8 mouse cellular contexts compared by ENCODE assay signal in the genomic region with DNA sequence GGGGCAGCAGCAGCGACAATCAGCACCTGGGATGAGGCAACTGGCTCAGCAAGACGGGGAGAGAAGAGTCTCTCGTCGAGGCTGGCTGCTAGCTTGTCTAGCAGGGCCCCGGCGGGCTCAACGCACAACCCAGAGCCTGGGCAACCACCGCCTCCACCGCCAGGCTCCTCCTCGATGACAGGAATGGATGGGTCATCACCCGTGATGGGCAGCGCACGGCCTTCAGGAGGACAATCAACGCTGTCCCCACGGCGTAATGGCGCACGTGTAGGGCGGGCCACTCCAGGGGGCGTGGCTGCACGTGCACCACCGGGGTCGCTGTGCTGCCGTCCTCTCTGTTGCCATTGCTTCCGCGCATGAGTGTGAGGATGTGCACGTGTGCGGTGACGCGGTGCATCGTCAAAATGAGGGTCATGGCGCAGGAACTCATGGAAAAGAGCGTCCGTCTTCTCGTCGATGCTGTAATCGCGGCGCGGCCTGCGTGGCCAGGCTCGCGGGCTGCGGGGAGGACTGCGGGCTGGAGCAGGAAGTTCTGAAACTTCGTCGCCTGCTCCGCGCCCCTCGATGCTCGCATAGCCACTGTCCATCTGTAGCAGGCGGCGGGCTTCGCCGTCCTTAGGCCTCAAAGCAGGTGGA. TPM values are rescaled to one million over a fixed set of nuclear protein-coding genes. Genes with fewer than 3 reads are reported as not detected.
A peak's percentile ranks its signal among the peaks of the same experiment; 100 is the strongest.
DNase-seq lines count a peak whose midpoint lies in the region; ATAC-seq lines count a peak whose summit lies in the region.

No protein-coding gene starts in this region.

- peaks cover 7% of the 10 kb centered on the region; the same call in 1 of the 2 replicates for H3K4me1 ChIP-seq in lung, embryonic 16.5 days (replicated peaks; ENCODE audit: control insufficient read depth, insufficient read depth, low read length)
- peaks cover 74% of the 10 kb centered on the region for H3K4me1 ChIP-seq in liver, embryonic 15.5 days (replicated peaks)

- H3K27me3 ChIP-seq in lung, embryonic 16.5 days (ENCODE audit: control insufficient read depth, insufficient read depth, low read depth, low read length), result peaks cover 11% of the 10 kb centered on the region
- peaks cover 20% of the 10 kb centered on the region for H3K27me3 ChIP-seq in liver, embryonic 15.5 days

- H3K36me3 ChIP-seq in lung, embryonic 16.5 days (ENCODE audit: control insufficient read depth, insufficient read depth, low read length), result peaks cover 48% of the 10 kb centered on the region
- peaks cover 63% of the 10 kb centered on the region for H3K36me3 ChIP-seq in liver, embryonic 15.5 days (replicated peaks)

- H3K9ac ChIP-seq in lung, embryonic 16.5 days (ENCODE audit: low read length), result no peak overlapping the region
- no peak overlapping the region for H3K9ac ChIP-seq in liver, embryonic 15.5 days

- no peak overlapping the region for H3K27ac ChIP-seq in lung, embryonic 16.5 days (ENCODE audit: low read length)
- H3K27ac ChIP-seq in liver, embryonic 15.5 days (replicated peaks), result no peak overlapping the region

- WGBS in lung, embryonic 16.5 days, result 27% methylated on average over 55 of the region's 55 CpGs
- WGBS in liver, embryonic 15.5 days (ENCODE audit: insufficient replicate concordance), result 42% methylated on average over 55 of the region's 55 CpGs

- H3K4me3 ChIP-seq in lung, embryonic 16.5 days (ENCODE audit: low read length), result no peak overlapping the region
- no peak overlapping the region for H3K4me3 ChIP-seq in liver, embryonic 15.5 days (replicated peaks)

- DNase-seq in cerebellum, adult 11-12 months, result peak; percentile 42
- DNase-seq in cerebellum, adult 8-10 months, result no peak
- no peak for DNase-seq in lung, adult 18-20 months
- DNase-seq in forelimb bud, embryonic 11.5 days (ENCODE audit: low read depth, low spot score), result peak; percentile 52
- DNase-seq in testis, postnatal 10 days (ENCODE audit: low spot score), result peak; percentile 58
- no peak for DNase-seq in spleen, postnatal 36 days (ENCODE audit: low spot score in 2 of 2)

- ATAC-seq in lung, embryonic 16.5 days (ENCODE audit: low read depth), result no peak
- no peak for ATAC-seq in liver, embryonic 15.5 days (ENCODE audit: insufficient read depth)

- H3K9me3 ChIP-seq in lung, embryonic 16.5 days (ENCODE audit: control insufficient read depth, low read length), result no peaks in the 10 kb centered on the region
- no peaks in the 10 kb centered on the region for H3K9me3 ChIP-seq in liver, embryonic 15.5 days (replicated peaks)

- H3K4me2 ChIP-seq in lung, embryonic 16.5 days (ENCODE audit: low read depth, low read length), result peak overlapping the region; percentile 16; the same call in 1 of the 2 replicates
- peak overlapping the region; percentile 3; the same call in 1 of the 2 replicates for H3K4me2 ChIP-seq in liver, embryonic 15.5 days

RNA-seq across cellular contexts. Expression of a gene that starts 7.0 kb away (rescaled TPM):
- polyA plus RNA-seq in lung, embryonic 16.5 days (2015; fragmentation: Nextera tagmentation; extraction: Ambion mirVana), result 534 and 552 TPM in 2 replicates
- polyA plus RNA-seq in liver, embryonic 15.5 days (2015; fragmentation: Nextera tagmentation; extraction: Ambion mirVana), result 291 and 300 TPM in 2 replicates

RNA-seq across cellular contexts. Expression of a gene that starts 9.2 kb away (rescaled TPM):
- polyA plus RNA-seq in lung, embryonic 16.5 days (2015; fragmentation: Nextera tagmentation; extraction: Ambion mirVana), result 3.9 and 5.6 TPM in 2 replicates
- polyA plus RNA-seq in liver, embryonic 15.5 days (2015; fragmentation: Nextera tagmentation; extraction: Ambion mirVana), result 0.35 and 0.51 TPM in 2 replicates

RNA-seq across cellular contexts. Expression of a gene that starts 15.8 kb away (rescaled TPM):
- 18.6 and 23.3 TPM in 2 replicates for polyA plus RNA-seq in lung, embryonic 16.5 days (2015; fragmentation: Nextera tagmentation; extraction: Ambion mirVana)
- 16.4 and 21.8 TPM in 2 replicates for polyA plus RNA-seq in liver, embryonic 15.5 days (2015; fragmentation: Nextera tagmentation; extraction: Ambion mirVana)

RNA-seq across cellular contexts. Expression of a gene that starts 16.6 kb away (rescaled TPM):
- 11.8 and 12.9 TPM in 2 replicates for polyA plus RNA-seq in lung, embryonic 16.5 days (2015; fragmentation: Nextera tagmentation; extraction: Ambion mirVana)
- 2.9 and 3.1 TPM in 2 replicates for polyA plus RNA-seq in liver, embryonic 15.5 days (2015; fragmentation: Nextera tagmentation; extraction: Ambion mirVana)

RNA-seq across cellular contexts. Expression of a gene that starts 26.1 kb away (rescaled TPM):
- polyA plus RNA-seq in lung, embryonic 16.5 days (2015; fragmentation: Nextera tagmentation; extraction: Ambion mirVana), result 18.7 and 19.1 TPM in 2 replicates
- 10.4 and 12.3 TPM in 2 replicates for polyA plus RNA-seq in liver, embryonic 15.5 days (2015; fragmentation: Nextera tagmentation; extraction: Ambion mirVana)

Comparison
In these comparisons a context has a peak if more than half of its experiments do, and no peak if none do; other contexts are left out.
1. DNase-seq: peak in cerebellum, adult 11-12 months (single experiment), forelimb bud, embryonic 11.5 days (single experiment) and testis, postnatal 10 days (single experiment); none in cerebellum, adult 8-10 months (single experiment), lung, adult 18-20 months (0 of 2) and spleen, postnatal 36 days (0 of 2).